Mouse (Mus musculus): ENCODE measurements around the gene Zfp282.
"Not testable (repeated sequence)": the region's sequence is repeated elsewhere in the genome, so short reads cannot be mapped to it uniquely, and the experiment has no call there.

Gene Zfp282

DNA sequence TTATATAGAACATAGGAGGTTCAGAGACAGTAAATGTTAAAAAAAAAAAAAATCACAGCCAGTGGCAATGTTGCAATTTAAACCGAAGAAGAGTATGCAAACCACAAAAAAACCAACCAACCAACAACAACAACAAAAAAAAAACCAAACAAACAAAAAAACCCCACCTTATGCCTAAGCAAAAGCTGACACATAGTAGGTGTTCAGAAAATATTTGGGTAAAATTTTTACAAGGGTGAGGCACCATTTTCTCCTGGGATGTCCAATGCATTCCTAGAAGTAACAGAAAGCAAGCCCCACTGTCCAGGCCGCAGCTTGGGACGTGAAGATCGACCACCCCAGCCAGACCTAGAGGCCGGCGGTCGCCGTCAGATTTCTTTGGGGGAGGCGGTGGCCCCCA, at the start of gene Zfp282:
Gene Zfp282 (plus strand): TSS at position 147 of the 400 bp plus-strand sequence.
- in situ Hi-C loops (cut with MboI, MseI), result no loop called here

DNA sequence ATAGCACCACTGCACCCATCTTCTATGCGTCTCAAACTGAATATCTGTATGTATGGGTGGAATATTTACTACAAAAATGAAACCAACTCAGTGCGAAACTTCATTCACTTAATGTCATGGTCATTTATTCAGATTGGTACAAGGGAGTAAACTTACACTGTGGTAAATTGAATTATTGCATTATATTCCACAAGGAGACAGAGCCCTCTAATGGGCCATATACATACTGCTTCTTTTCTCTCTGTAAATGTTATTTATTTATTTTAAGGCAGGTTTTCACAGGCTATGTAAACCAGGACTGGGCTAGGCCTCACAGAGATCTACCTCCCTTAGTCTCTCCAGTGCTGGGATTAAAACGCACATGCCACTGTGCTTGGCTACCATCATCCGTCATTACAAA, 49.5 kb upstream of the Zfp282 start:
- in situ Hi-C loops (cut with MboI, MseI), result loop anchor here (5.0 kb wide), 1 partner anchor 35 kb away; no protein-coding TSS in a partner anchor

DNA sequence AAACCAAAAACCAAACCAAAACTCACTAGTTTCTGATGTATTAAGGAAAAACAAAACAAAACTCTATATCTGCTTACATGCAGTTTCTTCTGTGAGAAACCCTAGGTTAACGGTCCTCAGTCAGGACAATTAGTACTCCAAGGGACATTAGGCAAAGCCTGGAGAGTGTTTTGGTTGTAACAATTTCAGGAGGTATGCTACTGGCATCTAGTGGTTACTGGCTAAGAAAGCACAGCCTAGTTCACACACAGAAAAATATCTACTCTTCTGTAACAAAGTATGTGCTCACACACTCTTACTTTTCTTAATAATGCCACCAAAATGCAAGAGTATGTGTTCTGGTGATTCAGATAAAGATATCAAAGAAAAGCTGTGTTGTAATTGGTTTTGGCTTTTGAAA, 48.1 kb upstream of the Zfp282 start:
- in situ Hi-C loops (cut with MboI, MseI), result loop anchor here (5.0 kb wide), 1 partner anchor 37 kb away; no protein-coding TSS in a partner anchor

DNA sequence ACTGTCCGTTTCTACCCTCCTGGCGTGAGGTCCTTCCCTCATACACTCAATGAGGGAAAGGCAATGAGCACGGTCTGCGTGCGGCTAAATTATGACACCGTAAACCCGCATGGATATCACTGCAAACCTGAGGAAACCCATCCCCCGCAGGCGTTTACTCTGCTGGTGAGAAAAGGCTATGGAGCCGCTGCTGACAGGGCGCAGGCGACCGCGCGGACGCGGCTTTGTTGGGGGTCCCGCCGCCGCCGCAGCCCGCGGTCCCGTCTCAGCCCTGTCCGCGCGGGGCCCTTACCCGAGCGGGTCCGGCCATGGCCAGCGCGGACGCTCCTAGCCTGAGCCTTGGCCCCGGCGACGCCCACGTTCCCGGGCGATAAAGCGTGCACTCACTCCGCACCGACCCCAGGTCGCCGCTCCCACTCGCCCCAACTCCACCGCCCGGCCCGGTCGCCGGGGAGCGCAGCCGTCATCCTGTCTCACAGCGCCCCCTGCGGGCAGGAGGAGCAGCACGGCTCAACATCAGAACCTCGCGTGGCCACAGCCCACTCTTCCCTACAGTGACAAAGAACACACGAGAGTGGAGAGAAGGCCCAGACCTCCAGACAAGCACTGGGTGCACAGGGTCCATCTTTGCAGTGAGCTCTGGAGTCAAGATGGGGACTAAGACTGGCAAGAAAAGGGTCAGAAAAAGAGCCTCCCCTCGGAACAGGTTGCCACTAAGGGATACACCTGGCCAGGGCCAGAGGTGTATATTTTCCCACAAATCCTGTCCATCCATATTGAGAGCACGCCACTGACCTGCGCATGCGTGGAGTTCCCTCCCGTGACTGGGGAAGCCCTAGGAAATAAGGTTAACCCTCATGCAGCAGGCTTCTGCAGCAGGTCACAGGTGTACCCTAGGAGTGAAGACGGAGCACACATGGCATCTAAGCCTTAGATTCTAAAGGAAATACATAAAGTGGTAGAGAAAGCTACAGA, 46.6 kb upstream of the Zfp282 start, which contains the start of gene Zfp786:
Gene Zfp786 (minus strand): TSS at position 764 of the 975 bp plus-strand sequence.
- in situ Hi-C loops (cut with MboI, MseI), result no loop called here

DNA sequence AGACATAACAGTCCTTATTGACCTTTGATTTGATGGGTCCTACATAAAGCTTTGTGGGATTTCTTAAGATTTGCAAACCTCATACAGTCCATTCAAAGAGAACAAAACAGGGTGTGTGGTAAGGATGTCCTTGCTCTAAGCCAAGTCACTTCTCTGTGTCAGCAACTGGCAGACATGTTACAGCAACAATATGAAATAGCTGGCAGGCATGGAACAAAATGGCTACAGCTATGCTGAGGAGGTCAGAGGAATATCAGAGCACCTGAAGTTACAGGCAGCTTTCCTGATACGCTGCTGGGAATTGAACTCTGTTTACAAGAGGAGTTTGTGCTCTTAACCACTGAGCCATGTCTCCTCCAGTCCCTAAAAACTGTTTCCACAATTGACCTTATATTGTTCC, 44.8 kb upstream of the Zfp282 start:
- in situ Hi-C loops (cut with MboI, MseI), result no loop called here

DNA sequence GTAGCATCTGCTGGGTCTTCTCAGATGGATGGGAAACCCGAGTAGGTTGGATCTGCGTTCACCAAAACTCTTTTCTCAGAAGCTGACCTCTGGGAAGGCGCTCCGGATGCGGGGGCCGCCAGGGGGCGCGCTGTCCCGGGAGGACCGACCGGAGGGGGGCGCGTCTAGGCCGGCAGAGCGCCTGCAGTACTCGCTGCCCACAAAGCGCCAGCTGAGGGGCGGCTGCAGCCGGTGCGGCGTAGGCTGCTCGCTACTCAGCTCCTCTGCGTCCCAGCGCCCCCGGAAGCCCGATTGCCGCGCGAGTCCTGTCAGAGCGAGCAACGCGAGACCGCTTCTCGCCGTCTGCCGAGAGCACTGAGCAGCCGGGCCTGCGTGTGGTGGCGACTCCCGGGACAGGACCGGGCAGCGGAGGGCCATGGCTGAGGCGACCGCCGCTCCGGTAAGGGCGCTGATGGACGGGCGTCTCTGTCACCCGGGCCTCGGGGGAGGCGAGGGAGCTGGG, 41.5 kb upstream of the Zfp282 start, which contains the start of gene Zfp398:
Gene Zfp398 (plus strand): TSS at position 180 of the 502 bp plus-strand sequence.
- in situ Hi-C loops (cut with MboI, MseI), result no loop called here

DNA sequence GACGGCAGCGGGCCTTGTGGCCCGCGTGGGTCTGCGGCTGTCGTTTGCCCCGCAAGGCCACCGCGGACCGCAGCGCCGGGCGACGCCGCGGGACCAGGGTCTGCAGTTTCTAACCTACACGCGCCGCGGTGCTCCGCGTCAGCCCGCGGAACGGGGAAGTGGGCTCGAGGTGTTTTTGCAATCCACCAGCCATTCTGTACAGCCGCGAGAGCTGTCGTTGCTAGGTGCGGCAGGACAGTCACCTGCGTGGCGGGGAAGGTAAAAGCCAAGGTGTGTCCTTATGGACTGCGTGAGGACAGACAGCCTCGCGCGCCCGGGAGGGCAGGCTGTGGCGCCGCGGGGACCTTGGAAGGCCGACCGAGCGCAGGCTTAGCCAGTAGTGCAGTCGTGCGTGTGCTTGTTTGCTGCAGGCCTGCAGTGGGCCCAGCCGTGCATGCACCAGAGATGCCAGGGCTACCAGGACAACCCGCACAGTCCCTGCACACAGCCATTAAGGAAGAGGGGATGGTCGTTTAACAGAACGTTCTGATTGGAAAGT, 41.0 kb upstream of the Zfp282 start:
- in situ Hi-C loops (cut with MboI, MseI), result no loop called here

DNA sequence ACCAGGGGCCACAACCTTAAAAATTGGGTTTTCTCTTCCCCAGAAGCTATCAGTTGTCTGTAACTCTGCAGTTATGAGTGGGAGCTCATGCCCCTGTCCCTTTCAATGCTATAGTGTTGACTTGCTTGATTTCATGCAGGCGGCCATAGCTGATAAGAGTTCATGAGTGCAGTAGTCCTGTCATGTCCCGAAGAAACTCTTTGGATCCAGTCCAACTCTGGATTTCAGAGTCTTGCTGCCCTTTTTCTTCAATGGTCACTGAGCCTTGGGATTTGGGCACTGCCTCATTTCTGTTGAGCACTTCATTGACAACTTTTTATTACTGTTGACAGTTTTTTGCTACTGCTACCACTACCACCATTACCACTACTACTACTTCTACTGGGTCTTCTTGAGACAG, 39.4 kb upstream of the Zfp282 start:
- in situ Hi-C loops (cut with MboI, MseI), result no loop called here

DNA sequence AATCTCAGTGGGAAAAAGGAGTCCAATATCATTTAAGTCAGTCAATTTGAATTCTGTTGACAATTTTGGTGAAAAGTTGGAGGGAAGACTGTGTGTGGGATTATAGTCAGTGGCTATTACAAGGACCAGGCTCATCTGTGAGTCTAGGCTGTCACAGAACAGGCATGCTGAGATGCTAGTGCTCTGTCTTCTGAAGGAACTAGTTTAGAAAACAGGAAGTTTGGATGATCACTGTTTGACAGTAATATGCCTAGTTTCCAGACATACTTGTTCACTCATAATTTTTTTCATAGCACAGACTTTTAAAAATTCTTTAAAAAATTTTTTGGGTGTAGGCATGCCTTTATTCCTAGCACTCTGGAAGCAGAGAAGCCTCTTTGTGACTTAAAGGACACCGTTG, 35.9 kb upstream of the Zfp282 start:
- in situ Hi-C loops (cut with MboI, MseI), result loop anchor here in 1 of 2 experiments (5.0 kb wide), 1 partner anchor 51 kb away; no protein-coding TSS in a partner anchor

DNA sequence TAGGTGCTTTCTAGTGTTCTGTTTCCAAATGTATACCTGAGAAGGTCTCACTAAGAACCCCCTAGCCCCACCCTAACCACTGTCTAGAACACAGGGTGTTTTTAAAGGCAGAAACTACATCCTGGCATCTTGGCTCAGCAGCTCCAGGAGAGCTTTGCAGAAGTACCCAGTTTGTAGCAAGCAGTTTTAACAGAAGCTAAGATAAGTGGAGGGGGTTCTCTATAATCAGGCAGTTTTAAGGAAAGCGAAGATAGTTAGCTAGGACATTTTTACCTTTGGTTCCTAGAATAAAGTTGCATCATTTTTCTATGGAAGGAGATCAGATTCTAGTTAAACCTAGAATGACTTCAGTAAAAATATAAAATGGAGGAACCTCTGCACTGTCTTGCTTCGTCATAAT, 35.2 kb upstream of the Zfp282 start:
- in situ Hi-C loops (cut with MboI, MseI), result loop anchor here in 1 of 2 experiments (5.0 kb wide), 1 partner anchor 50 kb away; no protein-coding TSS in a partner anchor

DNA sequence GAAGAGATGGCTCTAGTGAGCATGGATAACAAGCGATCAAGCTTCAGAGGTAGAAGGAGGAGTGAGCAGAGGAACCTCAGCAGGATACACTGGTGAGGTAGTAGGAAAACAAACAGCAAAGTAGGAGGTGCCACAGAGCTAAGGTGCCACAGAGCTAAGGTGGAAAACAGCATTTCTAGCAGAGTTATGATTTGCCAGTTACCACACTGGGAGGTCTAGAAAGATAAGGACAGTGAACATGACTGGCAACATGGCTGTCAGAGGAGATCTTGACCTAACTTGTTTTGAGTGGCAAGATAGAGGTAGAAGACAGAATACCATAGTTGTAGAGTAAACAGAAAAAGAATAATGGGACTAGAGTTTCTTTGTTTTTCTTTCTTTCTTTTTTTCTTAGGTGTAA, 34.7 kb upstream of the Zfp282 start:
- in situ Hi-C loops (cut with MboI, MseI), result loop anchor here in 1 of 2 experiments (5.0 kb wide), 1 partner anchor 50 kb away; no protein-coding TSS in a partner anchor

DNA sequence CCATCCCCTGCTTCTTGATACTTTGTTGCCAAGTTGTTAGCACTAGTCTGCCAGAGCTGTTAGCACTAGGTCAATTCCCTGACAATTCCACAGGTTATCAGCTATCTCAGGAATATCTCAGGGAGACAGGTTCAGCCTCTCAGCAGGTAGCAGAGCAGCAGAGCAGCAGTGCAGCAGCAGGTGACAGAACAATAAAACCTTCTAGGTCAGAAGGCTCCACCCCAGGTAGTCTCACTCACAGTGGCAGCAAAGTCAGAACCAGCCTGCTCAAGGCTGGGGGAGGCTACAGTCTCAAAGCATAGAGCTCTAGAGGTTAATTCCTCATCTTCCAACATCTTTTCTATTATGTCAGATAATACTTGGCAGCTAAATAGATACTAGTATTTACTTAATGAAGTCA, 31.2 kb upstream of the Zfp282 start:
- in situ Hi-C loops (cut with MboI, MseI), result no loop called here

DNA sequence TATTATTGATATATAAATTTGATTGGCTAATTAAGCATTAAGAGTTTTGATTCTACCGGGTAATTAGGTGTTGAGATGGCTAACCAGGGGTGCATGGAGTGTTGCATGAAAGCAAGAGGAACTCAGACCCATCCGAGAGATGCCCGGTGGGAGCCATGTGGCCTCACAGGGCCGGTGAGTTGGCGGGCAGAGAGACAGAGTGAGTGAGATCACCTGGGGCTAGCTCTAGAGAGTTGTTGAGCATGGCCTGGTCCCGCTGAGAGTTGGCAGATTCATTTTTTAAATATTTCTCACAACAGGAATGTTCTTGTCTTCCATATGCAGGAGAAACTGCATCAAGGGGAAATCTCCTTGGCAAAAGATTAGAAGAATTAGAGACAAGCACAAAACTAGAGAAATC, 19.8 kb upstream of the Zfp282 start:
- in situ Hi-C loops (cut with MboI, MseI), result no loop called here

DNA sequence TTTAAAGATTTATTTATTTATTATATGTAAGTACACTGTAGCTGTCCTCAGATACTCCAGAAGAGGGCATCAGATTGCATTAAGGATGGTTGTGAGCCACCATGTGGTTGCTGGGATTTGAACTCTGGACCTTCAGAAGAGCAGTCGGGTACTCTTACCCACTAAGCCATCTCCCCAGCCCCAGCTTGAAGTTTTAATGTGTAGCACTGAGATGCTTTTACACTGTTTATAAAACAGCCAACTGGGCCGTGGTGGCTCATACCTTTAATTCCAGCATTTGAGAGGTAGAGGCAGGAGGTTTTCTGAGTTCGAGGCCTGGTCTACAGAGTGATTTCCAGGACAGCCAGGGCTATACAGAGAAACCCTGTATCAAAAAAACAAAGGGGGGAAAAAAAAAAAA, 19.3 kb upstream of the Zfp282 start:
- in situ Hi-C loops (cut with MboI, MseI), result not testable (repeated sequence)

DNA sequence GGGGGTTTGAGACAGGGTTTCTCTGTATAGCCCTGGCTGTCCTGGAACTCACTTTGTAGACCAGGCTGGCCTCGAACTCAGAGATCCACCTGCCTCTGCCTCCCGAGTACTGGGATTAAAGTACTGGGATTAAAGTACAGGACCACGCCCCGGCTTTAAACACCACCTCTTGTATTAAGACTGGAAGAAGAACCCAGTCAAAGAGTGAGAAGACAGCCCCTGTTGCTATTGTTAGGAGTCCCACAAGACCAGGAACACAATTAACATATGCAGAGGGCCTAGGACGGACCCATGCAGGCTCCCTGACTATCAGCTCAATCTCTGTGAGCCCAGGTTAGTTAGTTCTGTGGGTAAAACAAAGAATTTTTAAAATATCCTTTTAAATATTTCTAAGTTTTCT, 4.7 kb upstream of the Zfp282 start:
- in situ Hi-C loops (cut with MboI, MseI), result no loop called here

DNA sequence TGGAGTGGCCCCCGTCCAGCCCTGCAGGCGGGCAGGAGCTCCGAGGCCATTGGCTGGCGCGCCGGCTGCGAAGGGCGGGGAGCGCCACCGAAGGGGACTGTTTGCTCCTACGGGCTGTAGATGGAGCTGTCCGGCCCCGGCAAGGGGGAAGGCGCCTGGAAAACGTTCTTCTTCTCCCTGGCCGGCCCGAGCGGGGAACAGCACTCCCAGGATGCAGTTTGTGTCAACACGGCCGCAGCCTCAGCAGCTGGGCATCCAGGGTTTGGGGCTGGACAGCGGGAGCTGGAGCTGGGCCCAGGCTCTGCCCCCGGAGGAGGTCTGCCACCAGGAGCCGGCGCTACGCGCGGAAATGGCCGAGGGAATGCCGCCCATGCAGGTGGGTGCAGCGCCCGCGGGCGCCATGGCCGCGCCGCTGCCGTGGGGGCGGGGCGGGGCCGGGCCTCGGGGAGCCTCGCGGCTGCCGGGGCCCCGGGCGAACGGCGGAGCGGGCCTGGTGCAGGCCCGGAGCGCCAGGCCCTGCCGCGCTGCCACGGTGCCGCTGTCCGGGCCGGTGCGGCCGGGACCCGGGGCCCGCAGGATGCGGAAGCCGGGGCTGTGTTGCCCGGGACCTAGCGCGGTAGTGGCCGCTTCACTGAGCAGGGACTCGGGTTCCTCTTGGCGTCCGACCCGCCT, 593 bp downstream of the Zfp282 start:
- in situ Hi-C loops (cut with MboI, MseI), result no loop called here

DNA sequence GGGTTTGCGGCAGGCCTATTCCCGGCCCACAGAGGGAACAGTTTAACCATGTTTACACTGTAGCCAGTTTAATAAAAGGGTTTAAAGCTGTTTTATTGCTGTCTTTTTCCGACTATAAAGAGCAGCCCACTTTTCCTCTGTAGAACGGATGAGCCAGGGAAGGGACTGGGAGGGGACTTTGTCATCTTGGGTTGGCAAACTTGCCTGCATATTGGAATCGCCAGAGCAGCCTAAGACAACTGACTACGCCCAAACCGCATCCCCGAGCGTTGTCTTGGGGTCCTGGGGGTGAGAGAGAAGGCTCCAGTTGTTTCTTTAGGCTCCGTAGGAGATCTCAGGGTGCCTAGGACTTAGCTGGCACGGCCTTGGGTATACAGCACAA, 1.1 kb downstream of the Zfp282 start:
- in situ Hi-C loops (cut with MboI, MseI), result no loop called here

DNA sequence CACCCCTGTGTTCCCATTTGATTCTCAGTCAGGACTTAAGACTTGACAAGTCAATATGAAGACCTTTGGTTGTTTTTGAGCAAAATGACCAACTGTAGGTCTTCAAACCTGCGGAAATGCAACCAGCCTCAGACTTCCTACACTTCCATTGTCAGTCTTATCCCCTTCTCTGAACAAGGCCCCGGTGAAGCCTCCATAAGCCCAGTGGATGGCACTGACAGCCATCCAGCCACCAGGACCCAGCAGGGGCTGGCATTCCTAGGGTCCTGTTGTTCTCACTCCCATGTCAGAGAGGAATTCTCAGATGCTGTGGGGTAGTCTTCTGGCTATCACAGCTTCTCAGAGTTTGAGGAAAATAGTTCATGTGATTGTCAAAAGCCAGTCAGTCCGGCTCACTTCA, 1.6 kb downstream of the Zfp282 start:
- in situ Hi-C loops (cut with MboI, MseI), result no loop called here

DNA sequence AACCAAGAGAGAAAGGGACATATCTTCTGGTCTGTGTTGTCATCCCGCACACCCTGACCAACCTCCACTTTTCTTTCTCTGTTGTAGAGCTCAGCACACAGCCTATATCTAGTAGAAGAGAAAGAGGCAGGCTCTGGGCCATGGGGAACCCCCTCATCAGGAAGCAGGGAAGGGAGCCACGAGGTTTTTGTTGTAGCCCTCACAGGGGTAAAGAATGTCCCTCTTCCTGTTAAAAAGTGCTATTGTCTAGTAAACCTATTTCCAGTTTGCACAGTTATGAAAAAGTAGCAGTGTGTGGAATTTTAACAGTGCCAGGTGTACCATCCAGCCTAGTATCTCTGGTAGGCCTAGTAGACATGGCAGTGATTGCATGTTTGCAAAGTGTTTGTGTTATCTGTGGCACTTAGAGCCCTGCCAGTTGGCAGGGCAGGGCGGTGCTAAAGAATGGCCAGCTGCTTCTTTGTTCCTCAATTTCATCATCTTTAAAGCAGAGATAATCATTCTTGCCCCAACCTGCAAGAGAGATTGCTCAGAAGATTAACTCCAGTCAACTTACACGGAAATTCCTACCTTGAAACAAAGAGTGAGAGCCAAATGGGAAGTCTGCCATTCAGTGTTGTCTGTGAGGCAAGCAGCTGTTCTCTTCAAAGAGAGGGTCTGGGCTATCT, 2.2 kb downstream of the Zfp282 start:
- in situ Hi-C loops (cut with MboI, MseI), result no loop called here

DNA sequence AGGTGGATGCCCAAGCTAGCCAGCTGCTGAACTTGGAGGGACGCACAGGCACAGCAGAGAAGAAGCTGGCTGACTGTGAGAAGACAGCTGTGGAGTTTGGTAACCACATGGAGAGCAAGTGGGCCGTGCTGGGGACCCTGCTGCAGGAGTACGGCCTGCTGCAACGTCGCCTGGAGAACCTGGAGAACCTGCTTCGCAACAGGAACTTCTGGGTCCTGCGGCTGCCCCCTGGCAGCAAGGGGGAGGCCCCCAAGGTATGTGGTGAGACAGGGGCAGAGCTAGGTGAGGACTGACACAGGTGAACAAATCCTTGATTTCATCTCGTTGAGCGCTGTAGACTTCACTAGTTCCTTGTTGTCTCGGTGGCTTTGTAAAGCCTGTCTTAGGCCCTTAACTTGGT, 3.2 kb downstream of the Zfp282 start:
- in situ Hi-C loops (cut with MboI, MseI), result loop anchor here in 1 of 2 experiments (10.0 kb wide), 1 partner anchor 75 kb away; the partner anchor contains the start of gene Zfp956

DNA sequence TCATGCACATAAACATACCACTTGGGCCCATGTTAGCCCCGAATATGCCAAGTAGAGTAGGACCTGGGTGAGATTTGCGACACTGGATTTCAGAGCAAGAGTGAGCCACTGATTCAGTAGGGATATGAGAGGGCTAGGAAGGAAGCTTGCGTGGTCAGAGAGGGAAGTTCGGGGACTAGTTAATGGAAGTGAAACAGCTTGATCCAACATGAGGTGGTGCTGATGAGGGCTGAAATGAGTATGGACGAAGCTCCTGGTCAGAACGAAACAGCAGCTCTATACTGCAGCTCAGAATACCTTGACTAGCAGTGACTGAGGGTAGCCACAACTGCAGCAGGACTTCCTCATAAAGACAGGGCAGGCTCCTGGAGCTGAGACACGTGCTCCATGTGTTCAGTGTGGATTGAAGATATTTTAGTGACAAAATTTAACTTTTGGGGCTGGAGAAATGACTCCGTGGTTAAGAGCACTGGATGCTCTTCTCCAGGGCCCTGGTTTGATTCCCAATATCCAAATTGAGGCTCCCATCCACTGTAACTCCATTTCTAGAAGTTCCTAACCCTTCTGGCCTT, 11.9 kb downstream of the Zfp282 start:
- in situ Hi-C loops (cut with MboI, MseI), result loop anchor here in 1 of 2 experiments (10.0 kb wide), 1 partner anchor 66 kb away; the partner anchor contains the start of gene Zfp956

All from T-helper 17 cell (primary cell).